In the genomic region with DNA sequence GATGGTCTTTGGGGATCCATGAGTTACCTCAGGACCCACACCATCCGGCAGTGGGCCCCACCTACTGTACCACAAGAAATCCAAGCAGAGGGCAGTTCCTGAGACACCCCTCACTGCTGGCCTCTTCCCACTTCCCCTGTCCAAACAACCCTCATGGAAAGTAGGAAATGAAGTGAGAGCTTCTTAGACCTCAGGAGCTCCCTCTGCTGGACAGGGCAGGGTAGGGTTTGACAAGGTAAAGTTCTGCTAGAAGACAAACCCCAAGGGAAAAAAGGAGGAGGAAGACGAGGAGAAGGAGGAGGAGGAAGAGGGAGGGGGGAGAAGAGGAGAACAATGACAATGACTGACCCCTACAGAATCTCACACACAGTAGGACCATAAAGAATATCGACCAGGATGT, we compare ENCODE assay signal across 8 mouse cellular contexts. TPM values are rescaled to one million over a fixed set of nuclear protein-coding genes. Genes with fewer than 3 reads are reported as not detected.
DNase-seq lines count a peak whose midpoint lies in the region.

No protein-coding gene starts in this region.

- intact Hi-C loops in gastrocnemius, postnatal 36 days (cut with DNase I) = loop anchor here (5.0 kb wide), 2 partner anchors 145 to 160 kb away; no protein-coding TSS in a partner anchor

- DNase-seq in gastrocnemius, adult 18-20 months (ENCODE audit: low spot score) = peak; percentile 40
- DNase-seq in gastrocnemius, postnatal 36 days = no peak
- peak; percentile 34 for DNase-seq in right cerebral cortex, postnatal 14 days
- DNase-seq in right cerebral cortex, postnatal 10 days (ENCODE audit: low spot score in 2 of 2) = no peak
- peak; percentile 59 for DNase-seq in brain, adult 2 months (ENCODE audit: low read depth, low spot score)
- DNase-seq in kidney, postnatal 25 days = peak; percentile 55 to 73
- DNase-seq in skeletal muscle tissue, adult 2 months (ENCODE audit: low read depth, low spot score) = peak; percentile 30
- DNase-seq in left cerebral cortex, adult 8-10 months (ENCODE audit: low spot score in 2 of 2) = no peak

RNA-seq across cellular contexts. Expression of a gene that starts 46.4 kb away (rescaled TPM):
- total RNA-seq in gastrocnemius, adult 18-20 months (2021) = not detected
- total RNA-seq in gastrocnemius, postnatal 36 days (2021) = not detected
- total RNA-seq in left cerebral cortex, adult 8-10 months (2022) = 1 to 10 TPM in 1 of 4 experiments, under 1 TPM in 3; 0.27 to 1.0 (median 0.62) TPM

Comparison
In these comparisons a context has a peak if more than half of its experiments do, and no peak if none do; other contexts are left out.
1. DNase-seq: peak in gastrocnemius, adult 18-20 months (single experiment), right cerebral cortex, postnatal 14 days (single experiment), brain, adult 2 months (single experiment), kidney, postnatal 25 days (2 of 2) and skeletal muscle tissue, adult 2 months (single experiment); none in gastrocnemius, postnatal 36 days (0 of 2), right cerebral cortex, postnatal 10 days (0 of 2) and left cerebral cortex, adult 8-10 months (0 of 2).